Mouse (Mus musculus) MEL (cell line): ENCODE measurements around the gene Ppp1r35. TPM values are rescaled to one million over a fixed set of nuclear protein-coding genes. Genes with fewer than 3 reads are reported as not detected.
A peak's percentile ranks its signal among the peaks of the same experiment; 100 is the strongest.

Source experiments
- DNase-seq: peaks from one replicate; pipeline ENCODE4 v3.0.0; 2011; ENCODE audit warnings: low read depth, low spot score
- H3K27ac ChIP-seq: 2 replicates; pipeline ENCODE4 v1.5.1; 2012; ENCODE audit warnings: low read depth, mild to moderate bottlenecking, control low read depth, low read length, moderate library complexity; ENCODE audit not compliant: control insufficient read depth
- H3K27me3 ChIP-seq, 2 experiments: fragments of 150-350 bp in 1 of 2; sonication (generic) in 1 of 2; 2 replicates each; pipeline ENCODE4 v1.6.1; 2012; ENCODE audit warnings: low read length in 2 of 2, mild to moderate bottlenecking in 2 of 2, improper control_type of control experiment in 1 of 2, moderate library complexity in 1 of 2; ENCODE audit not compliant: insufficient read depth in 2 of 2, control insufficient read depth in 1 of 2
- H3K36me3 ChIP-seq, 2 experiments: 2 replicates each; pipeline ENCODE4 v1.6.1; 2012 to 2014; ENCODE audit warnings: low read length in 2 of 2, improper control_type of control experiment in 1 of 2, inconsistent platforms in 1 of 2, mild to moderate bottlenecking in 1 of 2; ENCODE audit not compliant: insufficient read depth in 2 of 2, control insufficient read depth in 1 of 2
- H3K4me1 ChIP-seq, 2 experiments: fragments of 150-350 bp in 1 of 2; sonication (generic) in 1 of 2; 2 replicates each; pipeline ENCODE4 v1.6.1; 2012; ENCODE audit warnings: low read length in 2 of 2, improper control_type of control experiment in 1 of 2, mild to moderate bottlenecking in 1 of 2; ENCODE audit not compliant: insufficient read depth in 2 of 2, control insufficient read depth in 1 of 2
- H3K4me3 ChIP-seq, 2 experiments: fragments of 150-350 bp in 1 of 2; sonication (generic) in 1 of 2; 2 replicates each; pipeline ENCODE4 v1.5.1; 2012; ENCODE audit warnings: low read depth in 2 of 2, low read length in 2 of 2, mild to moderate bottlenecking in 2 of 2, moderate library complexity in 2 of 2, control low read depth in 1 of 2, improper control_type of control experiment in 1 of 2; ENCODE audit not compliant: control insufficient read depth in 1 of 2, insufficient read depth in 1 of 2
- H3K79me2 ChIP-seq: 2 replicates; pipeline ENCODE4 v1.6.1; 2012; ENCODE audit warnings: mild to moderate bottlenecking, low read length, moderate library complexity; ENCODE audit not compliant: control insufficient read depth, poor library complexity, insufficient read depth
- H3K9ac ChIP-seq: 2 replicates; pipeline ENCODE4 v1.6.1; 2012; ENCODE audit warnings: low read depth, mild to moderate bottlenecking, control low read depth, low read length, moderate library complexity; ENCODE audit not compliant: control insufficient read depth, poor library complexity, severe bottlenecking
- H3K9me3 ChIP-seq: fragments of 150-350 bp; sonication (generic); replicated peaks from 2 replicates; pipeline ENCODE4 v1.6.1; 2012; ENCODE audit warnings: mild to moderate bottlenecking, low read length, improper control_type of control experiment, moderate library complexity; ENCODE audit not compliant: insufficient read depth
- BHLHE40 ChIP-seq: IDR thresholded peaks from 2 replicates; pipeline ENCODE4 v1.6.1; 2012; ENCODE audit warnings: low read depth, mild to moderate bottlenecking, inconsistent platforms, low read length, improper control_type of control experiment, borderline replicate concordance
- CHD1 ChIP-seq: IDR thresholded peaks from 2 replicates; pipeline ENCODE4 v1.6.1; 2012; ENCODE audit warnings: low read depth, mild to moderate bottlenecking, inconsistent platforms, low read length, improper control_type of control experiment
- CTCF ChIP-seq, 3 experiments: IDR thresholded peaks in 2 of 3; conservative IDR thresholded peaks in 1 of 3; 2 replicates each; pipeline ENCODE4 v1.5.1; 2011 to 2012; ENCODE audit warnings: low read length in 3 of 3, low read depth in 2 of 3, mild to moderate bottlenecking in 2 of 3, improper control_type of control experiment in 1 of 3, inconsistent platforms in 1 of 3, mixed read lengths in 1 of 3, moderate library complexity in 1 of 3; ENCODE audit not compliant: control insufficient read depth in 1 of 3, insufficient read depth in 1 of 3, poor library complexity in 1 of 3, severe bottlenecking in 1 of 3
- ELF1 ChIP-seq: IDR thresholded peaks from 2 replicates; pipeline ENCODE4 v1.6.1; 2014; ENCODE audit warnings: low read depth, mild to moderate bottlenecking, inconsistent platforms, low read length, improper control_type of control experiment, moderate library complexity
- GATA1 ChIP-seq: IDR thresholded peaks from 2 replicates; pipeline ENCODE4 v1.6.1; 2011; ENCODE audit warnings: low read depth, low read length, improper control_type of control experiment
- HCFC1 ChIP-seq: IDR thresholded peaks from 2 replicates; pipeline ENCODE4 v1.6.1; 2012; ENCODE audit warnings: low read depth, mild to moderate bottlenecking, inconsistent platforms, low read length, improper control_type of control experiment, moderate library complexity
- JUND ChIP-seq: IDR thresholded peaks from 2 replicates; pipeline ENCODE4 v1.6.1; 2011; ENCODE audit warnings: low read depth, mild to moderate bottlenecking, improper control_type of control experiment, low read length
- KAT2A ChIP-seq: conservative IDR thresholded peaks from 2 replicates; pipeline ENCODE4 v1.6.1; 2012; ENCODE audit warnings: low read depth, low read length, improper control_type of control experiment, inconsistent platforms
- MAX ChIP-seq: IDR thresholded peaks from 2 replicates; pipeline ENCODE4 v1.6.1; 2011; ENCODE audit warnings: low read length, improper control_type of control experiment
- MEF2A ChIP-seq: IDR thresholded peaks from 2 replicates; pipeline ENCODE4 v1.6.1; 2014; ENCODE audit warnings: low read depth, mild to moderate bottlenecking, inconsistent platforms, low read length, improper control_type of control experiment; ENCODE audit not compliant: poor library complexity, insufficient replicate concordance, severe bottlenecking; ENCODE audit errors: extremely low read depth
- MXI1 ChIP-seq: IDR thresholded peaks from 2 replicates; pipeline ENCODE4 v1.6.1; 2011; ENCODE audit warnings: mild to moderate bottlenecking, low read depth, low read length, improper control_type of control experiment
- MYB ChIP-seq: IDR thresholded peaks from 2 replicates; pipeline ENCODE4 v1.6.1; 2011; ENCODE audit warnings: mild to moderate bottlenecking, low read depth, low read length, improper control_type of control experiment
- NELFE ChIP-seq: IDR thresholded peaks from 2 replicates; pipeline ENCODE4 v1.6.1; 2011; ENCODE audit warnings: low read depth, low read length, improper control_type of control experiment
- NRF1 ChIP-seq: IDR thresholded peaks from 2 replicates; pipeline ENCODE4 v1.6.1; 2014; ENCODE audit warnings: low read depth, mild to moderate bottlenecking, inconsistent platforms, low read length, improper control_type of control experiment, moderate library complexity; ENCODE audit not compliant: poor library complexity, insufficient read depth, severe bottlenecking
- POLR2A ChIP-seq, 2 experiments: IDR thresholded peaks; 2 replicates each; pipeline ENCODE4 v1.6.1; 2011 to 2012; ENCODE audit warnings: low read length in 2 of 2, mild to moderate bottlenecking in 2 of 2, control low read depth in 1 of 2, improper control_type of control experiment in 1 of 2, low read depth in 1 of 2, moderate library complexity in 1 of 2; ENCODE audit not compliant: control insufficient read depth in 1 of 2, insufficient read depth in 1 of 2, poor library complexity in 1 of 2
- POLR2AphosphoS5 ChIP-seq: IDR thresholded peaks from 2 replicates; pipeline ENCODE4 v1.6.1; 2012; ENCODE audit warnings: low read depth, borderline replicate concordance, mild to moderate bottlenecking, inconsistent platforms, low read length, moderate library complexity, mixed read lengths
- RAD21 ChIP-seq: IDR thresholded peaks from 2 replicates; pipeline ENCODE4 v1.6.1; 2011; ENCODE audit warnings: mild to moderate bottlenecking, low read depth, low read length, improper control_type of control experiment
- RCOR1 ChIP-seq: IDR thresholded peaks from 2 replicates; pipeline ENCODE4 v1.6.1; 2012; ENCODE audit warnings: low read depth, mild to moderate bottlenecking, inconsistent platforms, low read length, improper control_type of control experiment
- SIN3A ChIP-seq: IDR thresholded peaks from 2 replicates; pipeline ENCODE4 v1.6.1; 2012; ENCODE audit warnings: low read length, improper control_type of control experiment, inconsistent platforms
- SMC3 ChIP-seq: IDR thresholded peaks from 2 replicates; pipeline ENCODE4 v1.6.1; 2011; ENCODE audit warnings: low read depth, low read length, improper control_type of control experiment
- TAL1 ChIP-seq: IDR thresholded peaks from 2 replicates; pipeline ENCODE4 v1.6.1; 2012; ENCODE audit warnings: mild to moderate bottlenecking, inconsistent platforms, low read length, moderate library complexity, mixed read lengths
- TBP ChIP-seq: IDR thresholded peaks from 2 replicates; pipeline ENCODE4 v1.8.0; 2011; ENCODE audit warnings: low read depth, low read length, improper control_type of control experiment
- TCF12 ChIP-seq: IDR thresholded peaks from 2 replicates; pipeline ENCODE4 v1.6.1; 2014; ENCODE audit warnings: low read depth, mild to moderate bottlenecking, inconsistent platforms, low read length, improper control_type of control experiment, moderate library complexity
- USF1 ChIP-seq: IDR thresholded peaks from 2 replicates; pipeline ENCODE4 v1.6.1; 2014; ENCODE audit warnings: low read depth, mild to moderate bottlenecking, inconsistent platforms, low read length, improper control_type of control experiment, moderate library complexity
- USF2 ChIP-seq, 2 experiments: IDR thresholded peaks; 2 replicates each; pipeline ENCODE4 v1.6.1; 2011 to 2012; ENCODE audit warnings: improper control_type of control experiment in 2 of 2, low read length in 2 of 2, borderline replicate concordance in 1 of 2, inconsistent platforms in 1 of 2, low read depth in 1 of 2, mild to moderate bottlenecking in 1 of 2; ENCODE audit not compliant: insufficient read depth in 1 of 2
- ZC3H11A ChIP-seq: IDR thresholded peaks from 2 replicates; pipeline ENCODE4 v1.6.1; 2012; ENCODE audit warnings: low read depth, mild to moderate bottlenecking, inconsistent platforms, low read length, improper control_type of control experiment
- ZMIZ1 ChIP-seq: IDR thresholded peaks from 2 replicates; pipeline ENCODE4 v1.6.1; 2012; ENCODE audit warnings: low read depth, mild to moderate bottlenecking, inconsistent platforms, low read length, improper control_type of control experiment, moderate library complexity
- polyA plus RNA-seq, 2 experiments: library from polyadenylated mRNA; stranded (reverse) in 1 of 2; unstranded in 1 of 2; fragments of >175 nt in 1 of 2; fragments of >200 nt in 1 of 2; gene quantifications; 2 replicates each; pipeline versions ENCODE4 v1.2.1 to v1.2.4; 2012; ENCODE audit warnings: low replicate concordance in 2 of 2, low read depth in 1 of 2; ENCODE audit not compliant: insufficient read length in 2 of 2, insufficient read depth in 1 of 2, missing spikeins in 1 of 2
- total RNA-seq: library from RNA; depleted of rRNA; stranded (reverse); fragments of 300-350 nt; gene quantifications from 2 replicates; pipeline ENCODE4 v1.2.3, GENCODE M21; 2012

Ppp1r35 gene
- total and polyA plus RNA-seq, 3 experiments = 35.0 to 46.2 TPM; not detected in 1

DNA sequence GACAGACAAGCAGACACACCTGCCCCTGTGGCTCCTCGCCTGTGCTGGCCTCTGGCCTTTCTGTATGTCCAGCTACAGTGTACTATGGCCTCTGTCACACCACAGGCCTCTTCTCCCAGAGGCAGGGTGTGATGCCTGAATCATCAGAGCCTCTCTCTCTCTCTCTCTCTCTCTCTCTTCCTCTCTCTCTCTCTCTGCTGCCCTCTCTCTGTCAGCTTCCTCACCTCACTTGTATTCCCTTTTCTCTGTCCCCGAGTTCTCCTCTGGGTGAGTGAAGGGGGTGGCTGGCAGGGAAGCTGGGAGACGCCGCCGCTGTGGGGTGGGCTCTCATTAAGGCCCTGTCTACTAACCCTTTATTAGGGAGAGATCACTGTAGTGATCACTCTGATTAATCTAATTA, 40.1 kb upstream of the Ppp1r35 start:
- Histone ChIP-seq H3K27me3 (no peaks in the 10 kb centered on the region), H3K27ac (no peak overlapping the region), H3K9me3 (no peaks in the 10 kb centered on the region), H3K4me1 (no peaks in the 10 kb centered on the region; a peak in 1 of 4 replicates), H3K36me3 (no peaks in the 10 kb centered on the region), H3K9ac (no peak overlapping the region), H3K79me2 (no peaks in the 10 kb centered on the region; the same call in 1 of the 2 replicates), H3K4me3 (no peak overlapping the region)
- TF ChIP-seq TBP = no peak
- no peak for TF ChIP-seq ZC3H11A
- no peak for TF ChIP-seq TCF12
- no peak for TF ChIP-seq MYB
- peak in 2 of 3 experiments; percentile 9 to 48; a peak in 2 of 6 replicates for TF ChIP-seq CTCF (IDR thresholded peaks at IDR 0.05 in 2 of 3, conservative IDR thresholded peaks at IDR 0.05 in 1 of 3; ENCODE audit: control insufficient read depth in 1 of 3, insufficient read depth in 1 of 3, low read depth in 2 of 3, low read length in 3 of 3, poor library complexity in 1 of 3, severe bottlenecking in 1 of 3)
- no peak for TF ChIP-seq KAT2A
- TF ChIP-seq USF2 (IDR thresholded peaks at IDR 0.05; ENCODE audit: borderline replicate concordance in 1 of 2, insufficient read depth in 1 of 2, low read depth in 1 of 2, low read length in 2 of 2) = no peak
- peak; percentile 22 for TF ChIP-seq RAD21
- TF ChIP-seq RCOR1 = no peak
- TF ChIP-seq NRF1 = no peak
- no peak for TF ChIP-seq HCFC1
- no peak for TF ChIP-seq USF1
- no peak for TF ChIP-seq MXI1
- no peak for TF ChIP-seq POLR2A (IDR thresholded peaks at IDR 0.05; ENCODE audit: control insufficient read depth in 1 of 2, insufficient read depth in 1 of 2, low read depth in 1 of 2, low read length in 2 of 2, poor library complexity in 1 of 2)
- TF ChIP-seq SIN3A = no peak
- no peak for TF ChIP-seq ELF1
- peak; percentile 47 for TF ChIP-seq SMC3
- TF ChIP-seq TAL1 = no peak
- no peak for TF ChIP-seq MEF2A
- no peak for TF ChIP-seq MAX
- TF ChIP-seq CHD1 = no peak
- TF ChIP-seq ZMIZ1 = no peak
- peak; percentile 93 for TF ChIP-seq JUND
- no peak for TF ChIP-seq NELFE
- no peak for TF ChIP-seq BHLHE40
- no peak for TF ChIP-seq POLR2AphosphoS5
- TF ChIP-seq GATA1 = no peak
- peak; percentile 43 for DNase-seq
